Mouse (Mus musculus): ENCODE results near the gene Hpse2. TPM values are rescaled to one million over a fixed set of nuclear protein-coding genes. Genes with fewer than 3 reads are reported as not detected.
A peak's percentile ranks its signal among the peaks of the same experiment; 100 is the strongest.

Hpse2 gene
- polyA plus RNA-seq, 1 experiment from 2014 or later = 0.08 TPM

GRCm38 (mm10) chr19:42985372-42986314, 402.5 kb downstream of the Hpse2 start:
- no peaks in the 10 kb centered on the region for H3K4me1 ChIP-seq (replicated peaks; ENCODE audit: insufficient read depth, low read length)
- peak; percentile 65 for DNase-seq (ENCODE audit: low spot score)
- H3K4me3 ChIP-seq (replicated peaks; ENCODE audit: low read depth, low read length) = no peak overlapping the region
- WGBS = 39% methylated on average over 4 of the region's 4 CpGs
- no peaks in the 10 kb centered on the region for H3K9me3 ChIP-seq (replicated peaks; ENCODE audit: low read length)
- ATAC-seq (replicated peaks; ENCODE audit: low FRiP score, low read depth) = no peak
- H3K27ac ChIP-seq = no peak overlapping the region
- H3K27me3 ChIP-seq (ENCODE audit: insufficient read depth, low read length) = no peaks in the 10 kb centered on the region
- TF ChIP-seq CTCF (IDR thresholded peaks at IDR 0.05; ENCODE audit: low read depth) = no peak
- H3K4me2 ChIP-seq (ENCODE audit: low read length) = no peak overlapping the region
- no peaks in the 10 kb centered on the region for H3K36me3 ChIP-seq (ENCODE audit: insufficient read depth, low read length)
- H3K9ac ChIP-seq (ENCODE audit: low read depth, low read length) = no peak overlapping the region

- no peak overlapping the region for H3K27ac ChIP-seq
- no peaks in the 10 kb centered on the region for H3K4me1 ChIP-seq (replicated peaks; ENCODE audit: insufficient read depth, low read length)
- WGBS = 25% methylated on average over 3 of the region's 3 CpGs
- H3K36me3 ChIP-seq (ENCODE audit: insufficient read depth, low read length) = no peaks in the 10 kb centered on the region
- TF ChIP-seq CTCF (IDR thresholded peaks at IDR 0.05; ENCODE audit: low read depth) = no peak
- H3K9me3 ChIP-seq (replicated peaks; ENCODE audit: low read length) = no peaks in the 10 kb centered on the region
- DNase-seq (ENCODE audit: low spot score) (peak; percentile 55), ATAC-seq (replicated peaks; ENCODE audit: low FRiP score, low read depth) (no peak; the same call in 1 of the 2 replicates)
- H3K9ac ChIP-seq (ENCODE audit: low read depth, low read length) = no peak overlapping the region
- H3K27me3 ChIP-seq (ENCODE audit: insufficient read depth, low read length) = no peaks in the 10 kb centered on the region
- H3K4me2 ChIP-seq (ENCODE audit: low read length) = no peak overlapping the region
- H3K4me3 ChIP-seq (replicated peaks; ENCODE audit: low read depth, low read length) = no peak overlapping the region
These were observed 407.6 kb downstream of the Hpse2 start for GRCm38 (mm10) chr19:42980537-42980936.

- TF ChIP-seq CTCF (IDR thresholded peaks at IDR 0.05; ENCODE audit: low read depth) = no peak
- H3K9me3 ChIP-seq (replicated peaks; ENCODE audit: low read length) = no peaks in the 10 kb centered on the region
- H3K27me3 ChIP-seq (ENCODE audit: insufficient read depth, low read length) = no peaks in the 10 kb centered on the region
- H3K4me3 ChIP-seq (replicated peaks; ENCODE audit: low read depth, low read length) = no peak overlapping the region
- no peak overlapping the region for H3K4me2 ChIP-seq (ENCODE audit: low read length)
- no peak overlapping the region for H3K27ac ChIP-seq
- WGBS = 9% methylated on average over 2 of the region's 2 CpGs
- H3K36me3 ChIP-seq (ENCODE audit: insufficient read depth, low read length) = no peaks in the 10 kb centered on the region
- no peak for ATAC-seq (replicated peaks; ENCODE audit: low FRiP score, low read depth)
- no peak overlapping the region for H3K9ac ChIP-seq (ENCODE audit: low read depth, low read length)
- peak; percentile 79 for DNase-seq (ENCODE audit: low spot score)
- no peaks in the 10 kb centered on the region for H3K4me1 ChIP-seq (replicated peaks; ENCODE audit: insufficient read depth, low read length)
These were observed 410.2 kb downstream of the Hpse2 start for GRCm38 (mm10) chr19:42977938-42978337.

DNA sequence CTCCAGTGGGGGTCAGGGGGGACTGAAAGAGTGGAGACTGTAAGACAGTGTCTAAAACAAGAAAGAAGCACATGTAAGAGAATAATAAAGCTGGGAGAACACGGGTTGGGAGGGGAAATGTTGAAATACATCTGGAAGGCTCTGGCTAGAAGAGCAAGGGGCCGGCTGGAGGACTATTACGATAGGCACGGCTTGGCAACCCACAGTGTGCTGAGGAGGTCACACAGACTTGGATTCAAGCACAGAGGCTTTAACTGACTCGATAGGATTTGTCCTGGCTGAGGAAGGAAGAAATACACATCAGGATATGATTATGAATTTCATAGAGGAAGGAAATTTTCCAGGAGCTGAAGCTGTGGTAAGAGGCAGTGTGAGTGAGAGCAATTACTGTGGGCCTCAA, 414.4 kb downstream of the Hpse2 start:
- ATAC-seq (replicated peaks; ENCODE audit: low FRiP score, low read depth) = no peak
- no peak for DNase-seq (ENCODE audit: low spot score)
- Histone ChIP-seq H3K36me3 (ENCODE audit: insufficient read depth, low read length) (no peaks in the 10 kb centered on the region), H3K4me1 (replicated peaks; ENCODE audit: insufficient read depth, low read length) (no peaks in the 10 kb centered on the region), H3K27me3 (ENCODE audit: insufficient read depth, low read length) (no peaks in the 10 kb centered on the region), H3K9me3 (replicated peaks; ENCODE audit: low read length) (no peaks in the 10 kb centered on the region), H3K27ac (no peak overlapping the region), H3K4me3 (replicated peaks; ENCODE audit: low read depth, low read length) (no peak overlapping the region), H3K4me2 (ENCODE audit: low read length) (no peak overlapping the region), H3K9ac (ENCODE audit: low read depth, low read length) (no peak overlapping the region)
- no peak for TF ChIP-seq CTCF (IDR thresholded peaks at IDR 0.05; ENCODE audit: low read depth)
- 77% methylated on average over 5 of the region's 5 CpGs for WGBS

GRCm38 (mm10) chr19:42965171-42965570, 423.0 kb downstream of the Hpse2 start:
- Histone ChIP-seq H3K36me3 (ENCODE audit: insufficient read depth, low read length) (no peaks in the 10 kb centered on the region), H3K27me3 (ENCODE audit: insufficient read depth, low read length) (no peaks in the 10 kb centered on the region), H3K4me1 (replicated peaks; ENCODE audit: insufficient read depth, low read length) (no peaks in the 10 kb centered on the region), H3K9me3 (replicated peaks; ENCODE audit: low read length) (no peaks in the 10 kb centered on the region), H3K9ac (ENCODE audit: low read depth, low read length) (no peak overlapping the region), H3K27ac (no peak overlapping the region), H3K4me3 (replicated peaks; ENCODE audit: low read depth, low read length) (no peak overlapping the region), H3K4me2 (ENCODE audit: low read length) (no peak overlapping the region)
- DNase-seq (ENCODE audit: low spot score) (peak; percentile 40), ATAC-seq (replicated peaks; ENCODE audit: low FRiP score, low read depth) (no peak)
- no peak for TF ChIP-seq CTCF (IDR thresholded peaks at IDR 0.05; ENCODE audit: low read depth)
- 70% methylated on average over 1 of the region's 1 CpGs for WGBS

DNA sequence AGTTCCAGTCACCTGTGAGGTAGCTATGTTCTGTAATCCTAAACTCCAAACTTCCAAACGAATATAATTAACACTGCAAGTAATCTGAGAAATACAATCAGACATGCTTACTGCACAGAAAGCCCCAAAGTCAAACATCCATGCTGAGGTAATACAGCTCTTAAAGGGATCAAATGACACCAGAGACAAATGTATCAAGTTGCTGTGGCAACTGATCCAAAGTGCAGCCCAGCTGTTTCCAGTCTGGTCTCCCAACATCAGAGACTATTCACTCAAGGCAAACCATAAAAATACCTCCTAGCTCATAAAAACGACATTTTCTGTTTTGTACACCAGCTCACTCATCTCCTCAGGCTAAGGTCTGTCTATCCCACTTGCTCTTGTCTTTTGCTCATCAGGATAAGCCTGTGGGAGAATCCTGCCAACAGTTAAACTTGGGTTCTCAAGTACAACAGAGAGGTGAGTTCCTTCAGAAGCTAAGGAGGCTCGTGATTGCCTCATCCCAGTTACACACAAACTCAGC, 440.0 kb downstream of the Hpse2 start:
- Histone ChIP-seq H3K4me2 (ENCODE audit: low read length) (no peak overlapping the region), H3K27me3 (ENCODE audit: insufficient read depth, low read length) (no peaks in the 10 kb centered on the region), H3K9ac (ENCODE audit: low read depth, low read length) (no peak overlapping the region), H3K36me3 (ENCODE audit: insufficient read depth, low read length) (no peaks in the 10 kb centered on the region), H3K4me1 (replicated peaks; ENCODE audit: insufficient read depth, low read length) (no peaks in the 10 kb centered on the region), H3K9me3 (replicated peaks; ENCODE audit: low read length) (no peaks in the 10 kb centered on the region; the same call in none of the 2 replicates), H3K4me3 (replicated peaks; ENCODE audit: low read depth, low read length) (no peak overlapping the region), H3K27ac (no peak overlapping the region)
- TF ChIP-seq CTCF (IDR thresholded peaks at IDR 0.05; ENCODE audit: low read depth) = no peak
- ATAC-seq (replicated peaks; ENCODE audit: low FRiP score, low read depth) (peak; percentile 49; the same call in 1 of the 2 replicates), DNase-seq (ENCODE audit: low spot score) (peak; percentile 84)
- 7% methylated on average over 3 of the region's 3 CpGs for WGBS
